Mouse (Mus musculus) thymus, postnatal 4 days (tissue): Measurements from ENCODE around the gene Mmp24.
"Not testable (repeated sequence)": the region's sequence is repeated elsewhere in the genome, so short reads cannot be mapped to it uniquely, and the experiment has no call there.

Experiments used
- DNase-seq: peaks from one replicate; pipeline ENCODE4 v3.0.0; 2021

Gene Mmp24

GRCm38 (mm10) chr2:155817301-155818245 is 42.4 kb downstream of the Mmp24 start:
- DNase-seq: no peak

GRCm38 (mm10) chr2:155818596-155819391 is 43.7 kb downstream of the Mmp24 start:
- peak; percentile 97 for DNase-seq

- DNase-seq: no peak
These were observed 44.1 kb downstream of the Mmp24 start, which contains the start of gene BC029722 for GRCm38 (mm10) chr2:155819392-155819448. BC029722 (minus strand) TSS chr2:155819426.

DNA sequence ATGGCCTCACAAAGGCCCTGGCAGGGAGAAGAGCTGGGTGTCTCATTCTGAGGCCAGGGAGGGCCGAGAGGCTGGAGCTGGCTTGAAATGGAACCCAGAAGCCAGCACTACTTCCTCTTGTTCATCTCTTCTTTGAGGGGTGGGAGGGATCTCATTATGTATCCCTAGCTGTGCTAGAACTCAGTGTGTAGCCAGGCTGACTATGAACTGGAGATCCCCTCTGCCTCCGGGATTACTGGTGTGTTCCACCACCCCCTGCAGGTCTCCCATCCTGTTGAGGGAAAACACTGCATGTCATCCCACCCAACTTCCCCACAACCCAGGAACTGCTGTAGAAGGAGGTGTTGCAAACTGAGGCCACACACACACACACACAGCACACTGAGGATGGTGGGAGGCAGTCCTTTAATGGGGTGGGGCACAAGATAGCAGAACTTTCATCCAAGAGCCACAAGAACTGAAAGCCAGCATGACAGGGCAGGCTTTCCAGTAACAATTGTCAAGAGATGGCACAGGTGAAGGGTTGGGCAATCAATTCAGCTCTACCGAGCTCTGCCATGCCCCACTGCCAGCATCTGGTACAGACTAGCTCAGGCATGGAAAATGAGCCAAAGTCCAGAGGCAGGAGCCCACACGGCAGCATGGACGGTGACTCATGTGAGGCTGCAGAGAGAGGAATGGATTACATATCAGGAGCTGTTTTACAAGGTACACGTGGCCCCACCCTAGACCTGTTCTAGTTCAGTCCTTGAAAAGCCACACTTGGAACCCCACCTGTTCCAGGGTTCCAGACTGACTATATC is 44.5 kb downstream of the Mmp24 start:
- DNase-seq: no peak

DNA sequence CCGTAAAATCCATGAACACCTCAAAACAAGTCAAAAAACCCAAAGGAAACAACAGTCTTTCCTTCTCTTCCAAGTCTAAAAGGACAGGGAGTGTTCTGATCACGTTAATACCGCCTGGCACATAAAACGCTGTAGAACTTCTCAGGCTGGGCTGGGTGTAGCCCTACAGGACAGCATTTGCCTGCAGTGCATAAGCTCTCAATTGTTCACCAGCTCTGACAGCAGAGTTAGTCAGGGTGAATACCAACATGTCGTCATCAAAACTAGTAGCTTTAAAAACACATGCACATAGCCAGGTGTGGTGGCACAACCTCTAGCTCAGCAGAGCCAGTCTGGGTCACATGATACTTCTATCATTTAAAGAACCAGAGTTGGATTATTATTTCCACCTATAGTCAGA is 45.6 kb downstream of the Mmp24 start:
- DNase-seq: no peak

GRCm38 (mm10) chr2:155823722-155824121 is 48.6 kb downstream of the Mmp24 start:
- no peak for DNase-seq

DNA sequence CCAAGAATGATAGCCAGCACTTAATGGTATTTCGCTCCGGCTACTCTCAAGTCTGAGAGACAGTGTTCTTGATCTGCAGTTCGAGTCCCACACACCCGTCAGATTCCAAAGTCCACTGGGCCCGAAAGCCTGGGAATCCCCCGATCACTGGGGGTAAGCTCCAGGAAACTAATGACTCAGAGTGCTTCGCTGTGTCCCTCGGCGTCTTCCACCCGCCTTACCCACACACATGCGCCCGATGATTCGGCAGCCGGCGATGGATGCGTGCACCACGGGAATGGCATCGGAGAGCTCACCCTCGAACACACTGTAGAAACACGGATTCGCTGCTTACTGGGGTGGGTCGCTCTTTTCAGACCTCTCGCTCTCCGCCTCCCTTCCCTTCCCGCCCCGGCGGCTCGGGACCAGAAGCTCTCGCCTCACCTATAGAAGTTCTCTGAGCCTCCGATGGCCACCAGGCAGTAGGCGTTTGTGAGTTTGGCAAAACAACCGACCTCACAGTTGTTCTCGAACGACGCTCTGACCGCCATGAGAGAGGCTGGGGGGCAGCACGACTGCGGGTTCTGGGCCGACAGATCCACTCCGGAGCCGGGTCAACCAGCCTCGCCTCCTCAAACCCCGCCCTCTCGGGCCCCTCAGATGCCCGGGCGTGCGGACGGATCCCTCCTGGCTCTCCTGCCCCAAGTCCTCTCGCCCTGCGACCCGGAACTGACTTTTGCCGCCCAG is 50.9 kb downstream of the Mmp24 start:
- no peak for DNase-seq

GRCm38 (mm10) chr2:155826630-155827424 is 51.7 kb downstream of the Mmp24 start, which contains the start of gene Eif6:
Eif6 (minus strand) TSS chr2:155826925.
- DNase-seq: peak; percentile 87

DNA sequence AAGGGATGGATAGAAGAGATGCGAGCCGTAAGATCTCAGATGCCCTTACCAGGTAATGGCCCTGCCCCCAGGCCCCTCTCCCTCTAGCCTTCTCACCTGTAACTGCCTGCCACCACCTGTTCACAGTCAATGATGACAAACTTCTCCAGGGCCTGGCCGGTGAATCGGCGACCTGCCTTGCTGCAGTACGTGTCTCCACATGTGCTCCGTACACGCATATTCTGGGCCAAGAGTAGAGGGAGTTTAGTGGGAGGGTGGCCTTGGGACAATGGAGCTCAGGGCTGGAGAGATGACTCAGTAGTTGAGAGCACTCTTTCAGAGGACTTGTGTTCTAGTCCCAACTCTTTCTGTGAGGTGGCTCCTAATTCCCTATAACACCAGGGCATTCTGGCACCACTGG is 55.7 kb downstream of the Mmp24 start:
- no peak for DNase-seq

DNA sequence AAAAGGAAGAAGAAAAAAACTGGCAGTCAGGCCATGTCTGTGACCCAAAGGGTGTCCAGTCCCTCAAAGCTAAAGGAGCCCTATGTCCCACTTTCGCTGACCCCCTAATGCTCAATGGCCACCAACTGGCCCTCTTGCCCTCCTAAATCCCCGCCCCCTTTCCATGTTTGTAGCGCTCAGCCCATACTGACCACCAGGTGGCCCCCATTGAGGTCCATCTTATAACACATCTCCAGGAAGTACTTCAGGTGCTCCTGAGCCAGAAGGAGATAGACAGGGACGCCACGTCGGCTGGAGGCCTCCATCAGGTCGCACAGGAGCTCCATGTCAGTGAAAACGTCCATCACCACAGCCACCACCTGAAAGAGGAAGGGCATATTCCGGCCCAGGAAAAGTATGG is 56.2 kb downstream of the Mmp24 start:
- DNase-seq: no peak

- not testable (repeated sequence) for DNase-seq
These were observed 56.9 kb downstream of the Mmp24 start for GRCm38 (mm10) chr2:155832087-155832486.

GRCm38 (mm10) chr2:155834732-155835131 is 59.6 kb downstream of the Mmp24 start, which contains the start of gene Fam83c:
Fam83c (minus strand) TSS chr2:155834854.
- no peak for DNase-seq

DNA sequence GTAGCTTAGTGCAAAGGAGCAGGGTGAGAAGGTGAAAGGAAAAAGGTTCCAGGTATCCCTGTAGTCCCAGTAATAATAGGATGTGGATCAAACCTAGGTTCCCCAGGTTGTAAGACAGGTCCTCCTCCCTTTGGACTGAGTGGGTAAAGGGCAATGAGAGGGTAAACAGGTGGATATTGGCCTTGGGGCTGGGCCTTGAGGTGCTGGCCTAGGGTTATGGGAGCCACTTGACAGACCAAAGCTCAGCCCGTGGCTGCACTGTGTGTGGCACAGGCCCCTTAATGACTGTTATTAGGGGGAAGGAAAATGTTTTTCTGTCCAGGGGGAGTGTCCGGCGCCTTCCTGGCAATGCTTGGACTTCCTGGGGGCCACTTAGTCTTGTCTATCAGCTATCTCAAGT is 62.8 kb downstream of the Mmp24 start:
- DNase-seq: no peak

DNA sequence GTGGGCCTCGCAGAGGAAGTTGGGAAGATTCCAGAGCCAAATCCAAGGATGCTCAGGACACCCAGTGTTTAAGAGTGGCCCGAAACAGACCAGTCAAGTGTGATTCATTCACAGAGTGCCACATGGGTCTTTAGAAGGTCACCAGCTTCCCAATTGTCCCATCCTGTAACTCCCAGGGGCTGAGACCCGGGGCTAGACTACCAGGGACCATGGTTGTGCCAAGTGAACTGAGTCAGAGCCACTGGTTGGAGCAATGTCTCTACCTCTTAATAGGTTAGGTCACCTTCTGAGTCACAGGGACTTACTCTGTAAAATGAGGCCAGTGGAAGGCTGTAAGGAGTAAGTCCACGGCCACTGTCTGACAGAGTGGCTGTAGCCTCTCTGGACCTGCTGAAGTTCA is 63.8 kb downstream of the Mmp24 start:
- no peak for DNase-seq

GRCm38 (mm10) chr2:155846930-155847329 is 71.8 kb downstream of the Mmp24 start:
- no peak for DNase-seq

GRCm38 (mm10) chr2:155848291-155848690 is 73.1 kb downstream of the Mmp24 start:
- peak; percentile 85 for DNase-seq

DNA sequence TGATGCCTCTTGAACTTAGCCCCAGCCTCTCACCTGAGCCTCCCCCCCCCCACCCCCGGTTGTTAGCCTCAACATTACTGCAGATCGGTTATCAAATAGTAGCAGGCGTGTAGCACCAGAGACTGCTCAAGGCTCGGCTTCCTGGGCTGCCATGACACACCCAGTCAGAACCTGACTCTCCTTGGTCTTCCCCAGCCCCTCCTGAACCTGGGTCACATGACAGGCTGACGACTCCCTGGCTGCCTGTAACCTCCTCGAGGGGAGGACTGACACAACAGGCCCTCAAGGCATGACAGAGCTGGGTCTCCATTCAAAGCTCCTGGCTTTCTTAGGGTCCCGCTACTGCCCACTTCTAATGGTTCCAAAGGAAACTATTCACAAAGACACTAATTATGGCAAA is 74.3 kb downstream of the Mmp24 start:
- DNase-seq: no peak

DNA sequence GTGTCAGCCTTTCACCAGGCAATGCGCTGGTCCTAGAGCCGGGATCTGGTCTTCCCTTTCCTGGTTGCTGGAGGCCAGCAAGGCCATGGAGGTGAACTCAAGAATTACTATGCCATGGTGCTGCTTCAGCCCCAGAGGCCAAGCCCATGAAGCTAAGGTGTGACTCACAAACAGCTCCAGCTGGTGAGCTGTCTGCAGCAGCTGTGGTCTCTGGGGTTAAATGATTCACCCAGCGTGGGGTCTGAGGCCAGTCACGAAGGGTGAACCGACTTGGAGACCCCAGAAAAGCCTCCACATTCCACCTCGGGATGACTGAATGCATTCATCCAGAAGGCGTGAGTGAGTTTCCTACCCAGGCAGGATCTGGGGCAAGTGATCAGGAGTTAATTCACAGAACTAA is 75.0 kb downstream of the Mmp24 start:
- no peak for DNase-seq

GRCm38 (mm10) chr2:155852536-155852935 is 77.4 kb downstream of the Mmp24 start:
- no peak for DNase-seq

GRCm38 (mm10) chr2:155860102-155860501 is 85.0 kb downstream of the Mmp24 start:
- no peak for DNase-seq

DNA sequence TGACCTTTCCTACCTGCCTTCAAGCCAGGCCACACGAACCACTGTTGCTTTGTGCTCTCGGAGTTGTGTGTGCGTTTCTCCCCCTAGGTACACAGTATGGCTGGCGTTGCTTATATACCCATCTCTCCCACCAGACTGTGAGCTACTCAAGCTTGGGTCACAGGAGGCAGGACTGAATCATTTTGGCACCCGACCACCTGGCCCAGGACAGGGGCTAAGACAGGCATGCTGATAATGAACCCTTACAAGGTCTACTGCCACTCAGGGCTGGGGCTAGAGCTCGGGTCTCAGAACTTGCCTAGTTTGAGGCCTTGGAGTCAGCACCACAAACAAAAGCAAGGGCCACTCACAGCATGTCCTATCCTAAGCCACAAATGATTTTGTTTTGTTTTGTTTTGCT is 86.4 kb downstream of the Mmp24 start:
- no peak for DNase-seq
